Mouse (Mus musculus) gastrocnemius, postnatal 10 days (tissue): ENCODE results near the gene Dgkz. TPM values are rescaled to one million over a fixed set of nuclear protein-coding genes. Genes with fewer than 3 reads are reported as not detected.

Experiments used
- DNase-seq: peaks from one replicate; pipeline ENCODE4 v3.0.0; 2021; ENCODE audit warnings: mixed read lengths
- total RNA-seq, 2 experiments: library from RNA; stranded (reverse); gene quantifications; 2 replicates each; pipeline ENCODE4 v1.2.3; 2021

Dgkz gene
- total RNA-seq, 2 experiments from 2014 or later, result 60.5 to 84.3 TPM

- no peak for DNase-seq
Observed at GRCm38 (mm10) chr2:91961901-91962761, 13.5 kb downstream of the Dgkz start.

DNA sequence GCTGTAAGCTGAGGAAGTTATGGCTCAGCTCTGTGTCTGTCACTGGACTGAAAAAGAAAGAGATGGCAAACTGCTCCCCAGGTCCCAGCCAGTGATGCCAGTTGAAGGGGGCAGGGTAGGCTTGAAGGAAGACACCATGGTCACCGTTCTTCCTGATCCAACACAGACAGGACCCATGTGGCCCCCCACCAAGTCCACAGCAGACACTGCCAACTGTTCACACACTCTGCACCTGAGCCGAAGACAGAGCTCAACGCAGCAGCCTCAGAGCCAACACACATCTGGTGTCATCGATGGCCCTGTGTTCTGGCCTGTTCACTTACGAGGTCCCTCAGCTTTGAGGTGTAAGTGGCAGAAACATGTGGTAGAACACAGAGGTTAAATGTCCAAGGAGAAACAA, 15.2 kb downstream of the Dgkz start:
- no peak for DNase-seq

DNA sequence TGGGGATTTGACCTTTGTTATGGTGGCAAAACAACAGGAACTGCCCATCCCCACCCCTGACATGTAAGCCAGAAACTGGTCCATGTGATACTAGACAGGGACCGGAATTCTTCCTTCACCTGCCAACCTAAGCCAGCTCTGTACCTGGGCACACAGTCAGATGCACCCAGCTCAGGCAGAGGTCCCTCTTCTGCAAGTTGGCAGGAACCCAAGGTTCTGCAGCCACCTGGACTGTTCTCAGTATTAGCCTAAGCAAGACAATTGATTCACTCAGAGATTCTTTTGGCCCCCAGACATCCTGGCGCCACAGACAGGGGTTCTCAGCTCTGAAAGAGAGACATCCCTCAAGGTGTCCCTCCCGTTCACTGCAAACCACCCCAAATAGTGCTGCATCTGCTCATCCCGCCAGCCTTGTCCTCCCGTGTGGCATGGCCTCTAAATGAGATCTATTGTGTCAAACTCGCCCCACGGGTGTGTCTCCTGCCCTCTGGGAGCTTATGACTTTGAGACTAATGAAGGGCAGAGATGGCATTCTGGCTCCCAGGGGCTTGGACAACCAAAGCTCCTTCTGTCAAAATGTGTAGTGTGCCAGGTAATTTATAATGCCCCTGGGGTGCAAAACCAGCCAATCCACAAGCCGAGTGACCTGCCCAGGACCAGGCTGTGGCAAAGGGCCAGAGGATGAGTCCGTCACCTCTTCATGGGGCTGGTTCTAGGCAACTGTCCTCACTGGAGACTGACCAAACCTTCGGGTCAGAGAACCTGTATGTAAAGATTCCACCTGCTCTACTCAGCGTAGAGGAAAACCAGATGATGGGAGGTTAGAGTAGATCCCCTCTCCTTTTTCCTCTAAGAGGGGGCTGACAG, 15.9 kb downstream of the Dgkz start:
- DNase-seq, result no peak

DNA sequence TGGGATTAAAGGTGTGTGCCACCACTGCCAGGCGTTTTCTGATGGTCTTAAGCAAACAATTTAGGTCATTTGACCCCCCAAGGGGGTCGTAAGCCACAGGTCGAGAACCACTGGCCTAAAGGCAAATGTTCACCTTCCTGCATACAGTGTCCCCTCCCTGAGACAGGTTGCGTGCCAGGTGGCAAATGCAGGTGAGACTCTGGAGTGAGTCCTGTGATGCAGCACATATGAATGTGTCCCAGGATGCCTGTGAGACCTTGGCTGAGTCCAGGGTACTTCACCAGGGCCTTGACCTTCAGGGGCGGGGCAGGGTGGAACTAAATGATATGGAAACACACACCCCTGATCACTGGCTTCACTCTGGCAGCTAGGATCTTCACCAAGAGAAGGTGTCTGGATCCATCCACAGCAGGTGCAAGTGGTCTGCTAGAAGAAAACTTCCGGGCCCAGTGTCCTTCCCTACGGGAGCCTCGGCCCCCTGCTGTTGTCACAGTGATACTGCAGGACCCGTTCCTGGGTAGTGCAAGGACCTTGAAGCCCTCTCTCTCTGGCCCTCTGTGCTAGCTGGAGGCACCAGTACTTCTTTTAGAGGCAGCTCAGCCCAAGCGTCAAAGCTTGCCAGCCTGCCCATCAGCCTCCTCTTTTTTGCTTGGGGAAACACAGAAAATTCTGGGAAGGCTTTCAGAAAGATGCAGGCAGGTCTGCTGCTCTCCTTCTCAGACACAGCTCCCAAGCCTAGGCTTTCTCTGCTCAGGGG, 16.8 kb downstream of the Dgkz start:
- peak; percentile 72 for DNase-seq

DNA sequence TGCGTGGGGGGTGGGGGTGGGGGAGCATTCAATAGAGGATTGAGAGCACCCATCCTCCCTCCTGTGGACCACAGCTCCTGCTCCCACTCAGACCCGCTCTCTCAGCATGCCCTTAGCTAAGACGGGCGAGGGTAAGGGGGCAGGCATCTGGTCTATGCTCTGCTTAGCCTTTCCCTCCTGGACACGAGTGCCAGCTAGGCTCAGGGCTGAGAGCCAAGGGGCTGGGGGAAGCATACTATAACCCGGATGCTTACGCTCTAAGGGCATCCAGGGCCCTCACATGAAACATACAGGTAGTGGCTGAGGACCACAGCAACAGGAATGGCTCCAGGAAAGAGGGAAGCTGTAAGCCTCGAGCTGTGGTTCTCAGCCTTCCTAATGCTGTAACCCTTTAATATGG, 17.6 kb downstream of the Dgkz start:
- no peak for DNase-seq

- DNase-seq, result no peak
Observed at GRCm38 (mm10) chr2:91957096-91957495, 18.6 kb downstream of the Dgkz start.

GRCm38 (mm10) chr2:91955875-91956274, 19.8 kb downstream of the Dgkz start:
- no peak for DNase-seq

DNA sequence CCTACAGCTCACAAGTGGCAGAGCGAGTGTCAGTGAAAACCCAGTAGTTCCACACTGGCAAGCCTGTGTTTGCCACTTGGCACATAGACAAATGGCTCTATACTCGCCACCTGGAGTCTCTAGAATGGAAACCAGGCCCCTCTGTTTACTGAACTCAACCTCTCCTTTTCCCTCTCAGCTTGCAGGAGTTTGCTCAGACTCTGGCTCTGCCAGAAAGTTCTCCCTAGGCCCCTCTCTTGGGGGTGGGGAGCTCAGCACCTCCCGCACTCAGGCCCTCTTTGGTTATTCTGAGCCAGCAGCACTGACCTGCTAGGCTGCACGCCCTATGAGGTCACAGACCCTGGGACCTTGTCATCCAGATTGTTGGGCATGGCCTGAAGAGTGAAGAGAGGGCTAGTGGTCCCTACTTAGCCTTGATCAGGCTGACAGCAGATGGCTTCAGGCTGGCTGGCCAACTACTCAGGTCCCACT, 20.5 kb downstream of the Dgkz start:
- no peak for DNase-seq

GRCm38 (mm10) chr2:91953825-91954224, 21.8 kb downstream of the Dgkz start:
- peak; percentile 53 for DNase-seq

GRCm38 (mm10) chr2:91950275-91951085, 25.2 kb downstream of the Dgkz start:
- peak; percentile 58 for DNase-seq

GRCm38 (mm10) chr2:91949411-91950274, 26.0 kb downstream of the Dgkz start:
- peak; percentile 70 for DNase-seq

- DNase-seq, result peak; percentile 50
Observed at GRCm38 (mm10) chr2:91948792-91949241, 26.8 kb downstream of the Dgkz start.

DNA sequence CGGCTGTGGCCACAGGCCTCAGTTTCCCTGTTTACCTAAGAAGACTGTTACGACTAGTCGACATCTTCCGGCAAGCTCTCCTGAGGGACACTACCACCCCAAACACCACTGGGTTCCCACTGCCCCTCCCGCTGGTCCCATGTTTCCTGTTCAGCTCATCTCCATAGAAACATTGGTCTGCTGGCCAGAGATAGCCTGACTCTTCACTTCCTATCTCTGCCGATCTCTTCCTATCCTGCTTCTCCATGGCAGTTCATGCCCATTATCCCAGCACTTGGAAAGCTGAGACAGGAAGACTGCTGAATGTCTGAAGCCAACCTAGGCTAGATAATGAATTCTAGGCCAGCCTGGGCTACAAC, 27.5 kb downstream of the Dgkz start:
- no peak for DNase-seq

DNA sequence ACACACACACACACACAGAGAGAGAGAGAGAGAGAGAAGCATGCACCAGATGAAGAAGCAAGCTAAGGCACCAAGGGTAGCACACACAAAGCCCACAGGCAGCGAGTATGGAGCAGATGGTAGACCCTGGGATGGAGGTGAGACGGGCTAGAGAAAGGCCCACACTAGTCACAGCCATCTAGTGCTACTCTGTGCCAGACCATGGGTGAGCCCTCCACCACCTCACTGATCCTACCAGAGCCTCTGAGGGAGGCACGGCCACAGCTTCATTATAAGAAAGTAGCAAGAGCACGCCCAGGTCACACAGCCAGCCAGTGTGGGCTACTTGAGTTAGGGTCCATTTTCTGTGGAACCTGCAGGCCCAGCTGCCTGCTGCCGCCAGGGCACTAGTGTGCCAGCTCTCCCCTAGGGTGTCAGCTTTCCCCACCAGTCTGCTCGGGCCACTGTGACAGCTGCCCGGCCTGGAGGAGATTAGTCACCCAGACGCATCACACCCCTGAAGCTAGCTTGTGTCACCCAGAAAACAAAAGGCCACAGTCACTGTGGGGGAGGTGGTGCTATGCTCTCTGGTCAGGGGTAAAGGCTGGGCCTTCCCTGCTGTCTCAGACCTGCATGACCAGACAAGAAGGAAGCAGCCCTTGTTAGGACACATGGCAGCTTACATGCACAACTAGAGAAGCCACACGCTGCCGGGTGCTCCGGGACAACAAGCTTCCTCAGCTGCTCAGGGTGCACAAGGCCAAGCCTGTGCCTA, 28.1 kb downstream of the Dgkz start:
- DNase-seq, result peak; percentile 51

DNA sequence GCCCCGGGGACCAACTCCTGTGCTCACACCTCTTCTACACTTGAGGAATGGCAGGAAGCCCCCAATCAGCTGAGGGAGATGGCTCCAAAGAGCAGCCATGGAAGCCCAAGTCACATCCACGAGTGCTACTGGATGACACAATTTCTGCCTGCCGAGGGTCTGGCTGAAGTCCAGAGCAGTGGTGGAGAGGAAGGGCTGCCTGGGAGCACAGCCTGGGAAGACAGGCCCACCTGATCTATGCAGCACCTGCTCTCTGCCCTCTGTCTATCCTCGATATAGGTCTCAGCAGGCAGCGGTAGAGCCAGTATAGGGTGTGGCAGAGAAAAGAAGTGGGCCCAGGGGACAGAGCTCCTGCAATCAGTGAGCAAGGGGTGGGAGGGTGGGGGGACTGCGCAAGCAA, 28.8 kb downstream of the Dgkz start:
- DNase-seq, result peak; percentile 59

DNA sequence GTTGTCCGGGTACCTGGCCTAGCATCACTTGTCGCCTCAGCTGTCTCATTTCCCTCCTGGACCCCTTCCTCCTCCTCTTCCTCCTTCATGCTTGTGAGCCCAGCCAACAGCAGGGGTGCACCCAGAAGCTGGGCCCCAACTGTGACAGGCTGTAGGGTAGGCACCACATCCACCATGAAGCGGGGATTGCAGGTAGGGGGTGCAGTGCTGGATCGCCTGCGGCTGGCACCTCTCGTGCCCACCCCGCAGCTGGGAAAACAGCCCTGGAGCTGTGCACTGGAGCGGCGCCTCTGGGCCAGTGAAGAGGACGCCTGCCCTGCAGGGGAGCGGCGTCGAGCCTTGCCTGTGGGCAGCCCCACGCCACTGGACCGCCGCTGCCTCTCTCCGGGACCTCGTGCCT, 30.2 kb downstream of the Dgkz start, which contains the start of gene Gm9821:
Gene Gm9821 (plus strand): TSS at position 221 of the 400 bp plus-strand sequence.
- no peak for DNase-seq

DNA sequence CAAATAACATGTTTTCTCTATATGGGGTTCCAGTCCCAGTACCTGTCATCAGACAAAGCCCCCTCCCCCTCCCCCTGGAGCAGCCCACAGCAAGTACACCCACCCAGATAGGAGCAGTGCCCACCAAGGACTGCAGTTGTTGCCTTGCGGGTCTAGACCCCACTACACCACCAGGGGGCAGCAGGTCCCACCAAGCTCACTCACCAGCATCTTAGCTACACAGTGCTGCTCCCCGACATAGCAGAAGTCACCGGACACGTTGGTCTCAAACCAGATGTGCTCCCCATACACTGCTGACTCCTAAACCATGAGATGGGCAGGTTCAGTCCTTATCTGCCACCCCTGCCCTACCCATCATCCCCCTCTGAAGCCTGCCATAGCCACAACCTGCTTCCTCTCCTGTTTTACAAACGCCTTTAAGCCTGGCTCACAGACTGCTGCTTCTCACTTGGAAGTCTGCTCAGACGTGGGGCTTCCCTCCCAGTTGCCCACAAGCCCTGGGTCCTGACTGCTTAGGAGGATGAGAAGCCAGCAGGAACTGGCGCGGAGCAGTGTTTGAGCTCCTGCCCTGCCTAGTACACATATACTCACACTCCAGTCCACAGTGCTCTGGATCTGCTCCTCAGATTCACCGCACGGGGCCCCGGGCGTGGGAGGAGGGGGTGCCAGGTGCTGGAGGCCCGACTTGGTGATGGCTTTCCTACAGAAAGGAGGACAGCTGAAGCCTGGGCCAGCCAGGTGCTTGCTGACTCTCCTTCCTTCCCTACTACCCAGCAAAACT, 31.3 kb downstream of the Dgkz start:
- peak; percentile 87 for DNase-seq

GRCm38 (mm10) chr2:91942356-91942755, 33.3 kb downstream of the Dgkz start:
- DNase-seq, result no peak
